Mouse (Mus musculus) limb, embryonic 14.5 days (tissue): ENCODE results near the gene Tfrc. TPM values are rescaled to one million over a fixed set of nuclear protein-coding genes. Genes with fewer than 3 reads are reported as not detected.
"Not testable (repeated sequence)": the region's sequence is repeated elsewhere in the genome, so short reads cannot be mapped to it uniquely, and the experiment has no call there.

ENCODE experiments used
- ATAC-seq: fragments of 200-750 bp; cut with Nextera tagmentation; 2 replicates; pipeline ENCODE4 v1.8.0; 2017; ENCODE audit warnings: low read depth, moderate number of reproducible peaks, moderate TSS enrichment; ENCODE audit not compliant: low FRiP score
- DNase-seq: peaks from one replicate; pipeline ENCODE4 v3.0.0-alpha.2; 2015; ENCODE audit warnings: low spot score
- H3K27ac ChIP-seq: fragments of 300-500 bp; sonication (generic); replicated peaks from 2 replicates; pipeline ENCODE4 v1.5.1; 2014; ENCODE audit warnings: low read depth, mild to moderate bottlenecking, low read length, moderate library complexity, mixed read lengths
- H3K27me3 ChIP-seq: fragments of 300-500 bp; sonication (generic); 2 replicates; pipeline ENCODE4 v1.6.1; 2014; ENCODE audit warnings: low read length, mixed read lengths; ENCODE audit not compliant: control insufficient read depth, insufficient read depth
- H3K36me3 ChIP-seq: fragments of 300-500 bp; sonication (generic); 2 replicates; pipeline ENCODE4 v1.6.1; 2014; ENCODE audit warnings: mild to moderate bottlenecking, low read length, moderate library complexity, mixed read lengths; ENCODE audit not compliant: control insufficient read depth, insufficient read depth
- H3K4me1 ChIP-seq: fragments of 300-500 bp; sonication (generic); 2 replicates; pipeline ENCODE4 v1.6.1; 2014; ENCODE audit warnings: antibody characterized with exemption, low read length, mixed read lengths; ENCODE audit not compliant: control insufficient read depth, insufficient read depth
- H3K4me2 ChIP-seq: fragments of 300-500 bp; sonication (generic); replicated peaks from 2 replicates; pipeline ENCODE4 v1.6.1; 2014; ENCODE audit warnings: low read depth, mild to moderate bottlenecking, low read length, moderate library complexity; ENCODE audit not compliant: severe bottlenecking
- H3K4me3 ChIP-seq: fragments of 300-500 bp; sonication (generic); replicated peaks from 2 replicates; pipeline ENCODE4 v1.5.1; 2014; ENCODE audit warnings: low read length
- H3K9ac ChIP-seq: fragments of 300-500 bp; sonication (generic); 2 replicates; pipeline ENCODE4 v1.6.1; 2014; ENCODE audit warnings: mild to moderate bottlenecking, low read depth, low read length, moderate library complexity; ENCODE audit not compliant: severe bottlenecking
- H3K9me3 ChIP-seq: fragments of 300-500 bp; sonication (generic); 2 replicates; pipeline ENCODE4 v1.6.1; 2016; ENCODE audit warnings: low read length; ENCODE audit not compliant: control insufficient read depth
- POLR2A ChIP-seq: fragments of 200-500 bp; IDR thresholded peaks from 2 replicates; pipeline ENCODE4 v1.8.0; 2012; ENCODE audit warnings: inconsistent platforms, mild to moderate bottlenecking, moderate library complexity, borderline replicate concordance; ENCODE audit not compliant: insufficient read depth, insufficient read length; ENCODE audit errors: extremely low read depth
- WGBS: fragments of 180-500 bp; shearing (Covaris S2); extraction: QIAGEN DNeasy Blood & Tissue Kit; methylation state at CpG from one replicate; pipeline ENCODE4 v1.1.7; 2014; 5-methylcytosine and 5-hydroxymethylcytosine counted together
- polyA plus RNA-seq, 2 experiments: library from polyadenylated mRNA; depleted of rRNA in 1 of 2; stranded (reverse) in 1 of 2; unstranded in 1 of 2; fragments of >200 nt; fragmentation: Nextera tagmentation in 1 of 2; extraction: Ambion mirVana in 1 of 2; gene quantifications; 2 replicates each; pipeline versions ENCODE4 v1.2.1 to v1.2.3; 2012 to 2014

Gene Tfrc
- polyA plus RNA-seq, 2 experiments, result 33.6 to 33.8 TPM

DNA sequence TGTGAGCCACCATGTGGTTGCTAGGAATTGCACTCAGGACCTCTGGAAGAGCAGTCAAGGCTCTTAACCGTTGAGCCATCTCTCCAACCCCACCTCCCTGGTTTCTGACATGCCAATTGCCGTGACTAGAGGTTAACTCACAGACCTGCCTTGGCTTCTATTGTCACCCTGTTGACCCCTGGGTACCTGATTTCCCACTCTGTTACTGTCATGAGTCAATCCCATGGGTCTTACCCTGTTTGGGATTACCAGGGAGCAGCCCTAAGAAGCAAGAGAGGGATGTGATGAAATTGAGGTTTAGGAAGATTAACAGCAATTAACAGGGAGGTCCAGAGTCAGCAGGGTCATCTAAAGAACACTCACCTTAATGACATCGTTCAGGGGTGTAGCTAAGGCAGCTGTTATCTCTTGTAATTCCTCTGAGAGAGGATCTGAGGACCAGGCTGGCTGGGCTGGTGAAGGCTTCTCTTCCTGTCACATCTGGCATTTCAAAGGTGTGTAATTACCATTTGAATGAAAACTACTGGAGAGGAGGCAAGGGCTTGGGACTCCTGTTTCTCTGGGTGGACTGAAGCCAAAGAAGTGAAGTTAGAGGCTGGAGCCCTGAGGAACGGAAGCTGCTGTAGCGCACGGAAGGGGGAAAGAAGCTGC lies 28.3 kb downstream of the Tfrc start:
- H3K4me1 ChIP-seq, result 0 out of 2 replicates have a peak, but pooled peaks cover 5% of the 10 kb centered on the region
- ATAC-seq, result no peak

GRCm38 (mm10) chr16:32638476-32638875 lies 29.8 kb downstream of the Tfrc start:
- Histone ChIP-seq H3K36me3 (no peaks in the 10 kb centered on the region), H3K27me3 (no peaks in the 10 kb centered on the region), H3K9ac (no peak overlapping the region), H3K4me2 (no peak overlapping the region), H3K27ac (no peak overlapping the region), H3K9me3 (no peaks in the 10 kb centered on the region), H3K4me1 (0 out of 2 replicates have a peak, but pooled peaks cover 5% of the 10 kb centered on the region), H3K4me3 (no peak overlapping the region)
- ATAC-seq (peak; percentile 75; the same call in 1 of the 2 replicates), DNase-seq (peak; percentile 94)
- TF ChIP-seq POLR2A, result no peak
- 11% methylated on average over 8 of the region's 8 CpGs for WGBS

More for the DNA sequence above, 28.3 kb downstream of the Tfrc start:
- Histone ChIP-seq H3K36me3 (0 out of 2 replicates have a peak, but pooled peaks cover 4% of the 10 kb centered on the region), H3K4me3 (no peak overlapping the region), H3K9me3 (no peaks in the 10 kb centered on the region), H3K4me2 (no peak overlapping the region), H3K27ac (no peak overlapping the region), H3K9ac (no peak overlapping the region), H3K27me3 (no peaks in the 10 kb centered on the region)
- 18% methylated on average over 6 of the region's 6 CpGs for WGBS
- DNase-seq, result no peak
- TF ChIP-seq POLR2A, result no peak

GRCm38 (mm10) chr16:32640096-32640495 lies 31.4 kb downstream of the Tfrc start:
- ATAC-seq (no peak), DNase-seq (peak; percentile 61)
- H3K4me2 ChIP-seq, result no peak overlapping the region

DNA sequence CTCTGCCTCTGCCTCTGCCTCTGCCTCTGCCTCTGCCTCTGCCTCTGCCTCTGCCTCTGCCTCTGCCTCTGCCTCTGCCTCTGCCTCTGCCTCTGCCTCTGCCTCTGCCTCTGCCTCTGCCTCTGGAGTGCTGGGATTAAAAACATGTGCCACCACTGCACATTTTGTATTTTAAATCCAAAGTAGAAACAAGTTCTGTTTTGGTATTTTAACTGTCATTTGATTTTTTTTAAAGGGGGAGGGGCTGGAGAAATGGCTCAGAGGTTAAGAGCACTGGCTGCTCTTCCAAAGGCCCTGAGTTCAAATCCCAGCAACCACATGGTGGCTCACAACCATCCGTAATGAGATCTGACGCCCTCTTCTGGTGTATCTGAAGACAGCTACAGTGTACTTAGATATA lies 32.0 kb downstream of the Tfrc start:
- peaks cover 15% of the 10 kb centered on the region for H3K4me1 ChIP-seq
- H3K27ac ChIP-seq, H3K36me3 ChIP-seq, H3K4me3 ChIP-seq, ATAC-seq, H3K4me2 ChIP-seq, DNase-seq, H3K9ac ChIP-seq, H3K27me3 ChIP-seq, H3K9me3 ChIP-seq: not testable (repeated sequence)
- 81% methylated on average over 2 of the region's 2 CpGs for WGBS

More at GRCm38 (mm10) chr16:32640096-32640495, 31.4 kb downstream of the Tfrc start:
- WGBS, result 34% methylated on average over 5 of the region's 5 CpGs
- Histone ChIP-seq H3K9ac (no peak overlapping the region), H3K4me3 (no peak overlapping the region), H3K27me3 (no peaks in the 10 kb centered on the region), H3K4me1 (peaks cover 9% of the 10 kb centered on the region), H3K36me3 (no peaks in the 10 kb centered on the region), H3K9me3 (no peaks in the 10 kb centered on the region), H3K27ac (no peak overlapping the region)
- TF ChIP-seq POLR2A, result no peak

DNA sequence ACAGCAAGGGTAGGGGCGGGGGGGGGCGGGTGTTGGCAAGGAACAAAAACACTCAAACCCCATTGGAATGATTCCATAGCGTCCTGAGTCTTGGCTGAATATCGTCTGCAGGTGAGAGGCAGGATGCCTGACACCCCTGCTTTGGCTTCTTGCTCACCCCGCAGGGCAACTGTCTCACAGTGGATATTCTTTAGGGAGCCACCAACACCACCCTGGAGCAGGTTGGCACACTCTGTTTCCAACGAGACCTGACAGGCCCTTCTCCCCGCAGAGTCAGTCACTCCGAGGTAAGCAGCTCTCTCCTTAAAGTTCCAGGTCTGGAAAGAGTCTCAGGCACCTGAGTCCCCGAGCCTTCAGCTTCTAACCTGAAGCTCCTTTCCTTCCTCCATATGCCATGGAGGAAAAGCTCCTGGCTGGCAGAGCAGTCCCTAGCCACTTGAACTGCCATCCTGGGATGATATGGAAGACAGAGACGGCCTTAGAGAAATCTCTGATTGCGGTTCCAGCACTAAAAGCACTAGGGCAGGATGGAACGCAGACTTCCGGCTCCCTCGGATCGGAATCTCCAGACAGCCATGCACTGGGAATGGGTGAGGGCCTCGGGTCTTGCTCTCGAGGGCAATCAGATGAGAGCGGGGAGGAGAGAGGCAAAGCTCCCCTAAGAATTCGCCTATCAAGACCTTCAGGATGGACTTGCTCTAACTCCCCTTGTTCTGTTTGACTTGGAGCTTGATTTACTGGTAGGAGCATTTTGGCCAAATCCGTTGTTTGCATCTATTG lies 32.9 kb downstream of the Tfrc start:
- Histone ChIP-seq H3K9me3 (no peaks in the 10 kb centered on the region), H3K27me3 (no peaks in the 10 kb centered on the region), H3K9ac (no peak overlapping the region), H3K27ac (no peak overlapping the region), H3K4me2 (no peak overlapping the region), H3K36me3 (no peaks in the 10 kb centered on the region), H3K4me1 (peaks cover 23% of the 10 kb centered on the region), H3K4me3 (no peak overlapping the region)
- WGBS, result 56% methylated on average over 18 of the region's 20 CpGs
- DNase-seq, result no peak
- TF ChIP-seq POLR2A, result no peak
- ATAC-seq, result no peak
